Mouse (Mus musculus) neural tube, embryonic 15.5 days (tissue): Measurements from ENCODE around the gene Tmem80. TPM values are rescaled to one million over a fixed set of nuclear protein-coding genes. Genes with fewer than 3 reads are reported as not detected.

Source experiments
- ATAC-seq: fragments of 200-750 bp; cut with Nextera tagmentation; 2 replicates; pipeline ENCODE4 v1.8.0; 2017; ENCODE audit warnings: mild to moderate bottlenecking, moderate TSS enrichment, moderate library complexity; ENCODE audit not compliant: low FRiP score
- H3K27ac ChIP-seq: fragments of 300-500 bp; sonication (generic); replicated peaks from 2 replicates; pipeline ENCODE4 v1.5.1; 2015; ENCODE audit warnings: mild to moderate bottlenecking, inconsistent platforms
- H3K27me3 ChIP-seq: fragments of 300-500 bp; sonication (generic); replicated peaks from 2 replicates; pipeline ENCODE4 v1.6.1; 2015; ENCODE audit warnings: inconsistent platforms
- H3K36me3 ChIP-seq: fragments of 300-500 bp; sonication (generic); 2 replicates; pipeline ENCODE4 v1.6.1; 2015; ENCODE audit warnings: inconsistent platforms
- H3K4me1 ChIP-seq: fragments of 300-500 bp; sonication (generic); 2 replicates; pipeline ENCODE4 v1.6.1; 2015; ENCODE audit warnings: inconsistent platforms
- H3K4me2 ChIP-seq: fragments of 300-500 bp; sonication (generic); 2 replicates; pipeline ENCODE4 v1.6.1; 2015; ENCODE audit warnings: inconsistent platforms, mild to moderate bottlenecking, moderate library complexity
- H3K4me3 ChIP-seq: fragments of 300-500 bp; sonication (generic); replicated peaks from 2 replicates; pipeline ENCODE4 v1.5.1; 2015; ENCODE audit warnings: mild to moderate bottlenecking, inconsistent platforms
- H3K9ac ChIP-seq: fragments of 300-500 bp; sonication (generic); replicated peaks from 2 replicates; pipeline ENCODE4 v1.6.1; 2015; ENCODE audit warnings: mild to moderate bottlenecking, inconsistent platforms
- H3K9me3 ChIP-seq: fragments of 300-500 bp; sonication (generic); replicated peaks from 2 replicates; pipeline ENCODE4 v1.6.1; 2016; ENCODE audit warnings: inconsistent platforms
- WGBS: fragments of 180-500 bp; shearing (Covaris S2); methylation state at CpG from one replicate; pipeline ENCODE4 v1.1.7; 2015; ENCODE audit warnings: mixed read lengths; 5-methylcytosine and 5-hydroxymethylcytosine counted together
- polyA plus RNA-seq: library from polyadenylated mRNA; unstranded; fragments of >200 nt; fragmentation: Nextera tagmentation; extraction: Ambion mirVana; gene quantifications from 2 replicates; pipeline ENCODE4 v1.2.1, GENCODE M21; 2015

Tmem80 gene
- 50.5 and 55.8 TPM in 2 replicates for polyA plus RNA-seq

GRCm38 (mm10) chr7:141327469-141328372 is at the start of gene Tmem80, which contains the start of gene Deaf1:
Gene Tmem80, plus strand, starts transcription at chr7:141327739.
Gene Deaf1, minus strand, starts transcription at chr7:141327690.
- H3K36me3 ChIP-seq = peaks cover 16% of the 10 kb centered on the region
- H3K4me2 ChIP-seq = peak within 1 kb of the TSS; percentile 92
- ATAC-seq = peak; percentile 96
- H3K9me3 ChIP-seq = no peaks in the 10 kb centered on the region
- H3K4me1 ChIP-seq = peaks cover 36% of the 10 kb centered on the region
- peak within 1 kb of the TSS; percentile 100 for H3K27ac ChIP-seq
- peak within 1 kb of the TSS; percentile 81 for H3K9ac ChIP-seq
- no peaks in the 10 kb centered on the region for H3K27me3 ChIP-seq
- WGBS = under 1% methylated on average over 105 of the region's 105 CpGs
- H3K4me3 ChIP-seq = peak within 1 kb of the TSS; percentile 57

DNA sequence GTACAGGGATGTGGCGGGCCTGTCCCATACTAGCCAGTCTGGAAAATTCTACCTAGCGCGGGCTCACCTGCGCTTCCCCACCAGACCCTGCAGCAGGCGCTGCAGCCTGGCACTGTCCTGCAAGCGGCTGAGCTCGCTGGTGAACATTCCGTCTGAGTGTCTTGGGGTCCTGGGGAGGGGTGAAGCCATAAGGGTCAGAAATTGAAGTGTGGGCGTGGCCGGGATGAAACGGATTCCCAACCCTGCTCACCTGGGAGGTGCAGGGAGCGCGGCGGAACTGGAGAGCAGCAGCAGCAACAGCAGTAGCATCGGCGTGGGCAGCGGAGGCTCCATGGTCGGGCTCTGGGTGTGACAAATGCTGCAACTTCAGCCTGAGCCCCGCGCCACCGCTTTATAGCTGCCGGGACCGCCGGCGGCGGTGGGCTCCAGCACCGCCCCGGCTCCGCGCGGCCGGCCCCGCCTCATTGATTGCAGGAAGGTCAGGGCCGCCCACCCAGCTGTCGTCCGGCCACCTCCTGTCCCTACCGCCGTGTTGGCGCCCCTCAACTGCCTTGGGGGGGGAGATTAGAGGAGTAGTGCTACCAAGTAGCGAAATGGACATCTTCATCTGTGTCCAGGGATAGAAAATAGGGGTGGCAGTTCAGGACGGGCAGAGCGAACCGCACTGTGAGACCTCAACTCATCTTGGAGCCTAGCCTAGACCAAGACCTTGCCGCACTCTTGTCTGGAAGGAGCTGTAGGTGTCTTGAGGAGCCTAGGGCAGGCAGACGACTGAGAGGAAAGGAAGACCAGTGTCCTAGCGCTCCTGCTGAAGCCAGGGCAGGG is 48.6 kb upstream of the Tmem80 start, which contains the start of gene Sct:
TSS of gene Sct (minus strand) at position 368 of the 825 bp plus-strand sequence.
- Histone ChIP-seq H3K27ac (no peak within 1 kb of the TSS), H3K36me3 (no peaks in the 10 kb centered on the region)

DNA sequence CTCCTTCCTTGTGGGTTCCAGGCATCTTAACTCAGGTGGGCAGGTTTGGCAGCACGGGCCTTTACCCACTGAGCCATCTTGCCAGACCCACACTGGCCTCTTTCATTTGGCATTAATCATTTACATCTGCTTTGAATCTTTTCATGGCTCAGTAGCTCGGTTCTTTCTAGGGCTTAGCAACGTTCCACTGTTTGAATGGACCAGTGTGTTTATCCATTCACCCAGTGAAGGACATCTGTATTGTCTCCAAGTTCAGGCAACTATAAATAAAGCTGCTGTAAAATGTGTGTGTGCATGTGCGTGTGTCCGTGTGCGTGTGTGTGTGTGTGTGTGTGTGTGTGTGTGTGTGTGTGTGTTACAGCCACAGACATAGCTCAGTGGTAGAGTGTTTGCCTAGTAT is 46.1 kb upstream of the Tmem80 start:
- H3K9ac ChIP-seq = no peak overlapping the region
- no peak overlapping the region for H3K4me2 ChIP-seq
- H3K27ac ChIP-seq = no peak overlapping the region
- H3K9me3 ChIP-seq = no peaks in the 10 kb centered on the region
- no peak for ATAC-seq
- no peak overlapping the region for H3K4me3 ChIP-seq
- no peaks in the 10 kb centered on the region for H3K36me3 ChIP-seq
- 47% methylated on average over 6 of the region's 6 CpGs for WGBS
- peaks cover 12% of the 10 kb centered on the region for H3K27me3 ChIP-seq
- peaks cover 12% of the 10 kb centered on the region for H3K4me1 ChIP-seq

More for the DNA sequence above, 48.6 kb upstream of the Tmem80 start, which contains the start of gene Sct:
- peaks cover 12% of the 10 kb centered on the region for H3K27me3 ChIP-seq
- WGBS = 2% methylated on average over 46 of the region's 46 CpGs
- peak; percentile 62 for ATAC-seq
- H3K9me3 ChIP-seq = no peaks in the 10 kb centered on the region
- peak within 1 kb of the TSS; percentile 50 for H3K4me3 ChIP-seq
- H3K9ac ChIP-seq = peak within 1 kb of the TSS; percentile 57
- H3K4me1 ChIP-seq = peaks cover 12% of the 10 kb centered on the region
- H3K4me2 ChIP-seq = peak within 1 kb of the TSS; percentile 98

GRCm38 (mm10) chr7:141282756-141283155 is 44.8 kb upstream of the Tmem80 start:
- Histone ChIP-seq H3K4me2 (no peak overlapping the region), H3K27me3 (peaks cover 11% of the 10 kb centered on the region), H3K9me3 (no peaks in the 10 kb centered on the region), H3K4me3 (no peak overlapping the region), H3K36me3 (no peaks in the 10 kb centered on the region), H3K4me1 (peaks cover 12% of the 10 kb centered on the region), H3K9ac (no peak overlapping the region), H3K27ac (no peak overlapping the region)
- no peak for ATAC-seq
- WGBS = 86% methylated on average over 4 of the region's 4 CpGs

GRCm38 (mm10) chr7:141288042-141288441 is 39.5 kb upstream of the Tmem80 start:
- 96% methylated on average over 3 of the region's 3 CpGs for WGBS
- Histone ChIP-seq H3K9ac (no peak overlapping the region), H3K4me3 (no peak overlapping the region), H3K27me3 (peaks cover 31% of the 10 kb centered on the region), H3K4me2 (no peak overlapping the region), H3K9me3 (no peaks in the 10 kb centered on the region), H3K36me3 (no peaks in the 10 kb centered on the region), H3K4me1 (peaks cover 15% of the 10 kb centered on the region), H3K27ac (no peak overlapping the region)
- ATAC-seq = no peak

- Histone ChIP-seq H3K27me3 (peaks cover 59% of the 10 kb centered on the region), H3K9me3 (no peaks in the 10 kb centered on the region), H3K4me1 (peaks cover 31% of the 10 kb centered on the region), H3K36me3 (0 out of 2 replicates have a peak, but pooled peaks cover 3% of the 10 kb centered on the region), H3K4me3 (peak within 1 kb of the TSS; percentile 52), H3K9ac (peak within 1 kb of the TSS; percentile 64), H3K4me2 (peak within 1 kb of the TSS; percentile 99), H3K27ac (no peak within 1 kb of the TSS)
- 2% methylated on average over 43 of the region's 46 CpGs for WGBS
- ATAC-seq = peak; percentile 36; the same call in 1 of the 2 replicates
Observed at GRCm38 (mm10) chr7:141291921-141292582, 35.5 kb upstream of the Tmem80 start, which contains the start of gene Drd4. Gene Drd4, plus strand, starts transcription at chr7:141292006.

DNA sequence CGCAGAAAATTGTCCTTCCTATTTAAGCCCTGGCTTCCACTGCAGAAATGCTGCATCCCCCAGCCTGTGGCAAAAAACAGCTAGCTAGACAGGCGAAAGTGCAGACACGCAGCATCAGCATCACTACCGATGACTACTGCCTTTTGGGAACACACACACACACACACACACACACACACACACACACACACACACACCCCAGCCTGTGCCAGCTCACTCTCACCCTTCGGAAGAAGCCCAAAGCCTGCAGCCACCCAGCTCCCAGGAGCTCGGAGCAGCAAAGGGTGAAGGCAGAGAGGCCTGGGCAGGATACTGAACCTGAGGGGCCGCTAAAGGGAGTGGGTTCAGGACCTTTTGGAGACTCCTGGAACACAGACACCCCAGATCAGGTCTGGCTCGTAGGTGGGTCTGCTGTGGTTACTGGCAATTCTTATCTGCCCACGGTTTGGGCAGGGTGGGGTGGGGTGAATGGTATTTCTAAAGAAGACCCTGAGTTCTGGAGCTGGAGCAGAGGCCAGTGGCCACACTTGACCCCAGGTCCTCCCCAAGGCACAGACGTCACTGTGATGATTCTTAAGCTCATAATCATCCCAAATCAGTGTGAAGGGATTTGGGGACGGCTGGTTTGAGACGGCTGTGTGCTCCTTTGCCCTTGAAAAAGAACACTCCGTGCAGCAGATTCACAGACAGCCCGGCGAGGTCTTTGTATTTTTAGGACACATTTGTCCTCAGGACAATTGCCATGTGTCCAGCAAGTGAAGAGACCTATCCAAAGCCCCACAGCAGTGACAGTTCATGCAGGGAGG is 34.8 kb upstream of the Tmem80 start:
- no peak overlapping the region for H3K27ac ChIP-seq
- 32% methylated on average over 15 of the region's 15 CpGs for WGBS
- peaks cover 31% of the 10 kb centered on the region for H3K4me1 ChIP-seq
- peak overlapping the region; percentile 99 for H3K4me2 ChIP-seq
- H3K4me3 ChIP-seq = peak overlapping the region; percentile 52
- H3K36me3 ChIP-seq = peaks cover 10% of the 10 kb centered on the region; the same call in 1 of the 2 replicates
- H3K27me3 ChIP-seq = peaks cover 59% of the 10 kb centered on the region
- H3K9me3 ChIP-seq = no peaks in the 10 kb centered on the region
- no peak for ATAC-seq
- peak overlapping the region; percentile 64; the same call in 1 of the 2 replicates for H3K9ac ChIP-seq

DNA sequence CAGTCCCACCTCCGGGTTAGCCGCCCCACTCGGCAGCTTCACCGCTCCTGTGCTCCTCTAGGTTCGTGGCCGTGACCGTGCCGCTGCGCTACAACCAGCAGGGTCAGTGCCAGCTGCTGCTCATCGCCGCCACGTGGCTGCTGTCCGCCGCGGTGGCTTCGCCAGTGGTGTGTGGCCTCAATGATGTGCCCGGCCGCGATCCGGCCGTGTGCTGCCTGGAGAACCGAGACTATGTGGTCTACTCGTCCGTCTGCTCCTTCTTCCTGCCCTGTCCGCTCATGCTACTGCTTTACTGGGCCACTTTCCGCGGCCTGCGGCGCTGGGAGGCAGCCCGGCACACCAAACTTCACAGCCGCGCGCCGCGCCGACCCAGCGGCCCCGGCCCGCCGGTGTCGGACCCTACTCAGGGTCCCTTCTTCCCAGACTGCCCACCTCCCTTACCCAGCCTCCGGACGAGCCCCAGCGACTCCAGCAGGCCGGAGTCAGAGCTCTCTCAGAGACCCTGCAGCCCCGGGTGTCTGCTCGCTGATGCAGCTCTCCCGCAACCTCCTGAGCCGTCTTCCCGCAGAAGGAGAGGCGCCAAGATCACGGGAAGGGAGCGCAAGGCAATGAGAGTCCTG is 33.6 kb upstream of the Tmem80 start:
- Histone ChIP-seq H3K4me1 (peaks cover 31% of the 10 kb centered on the region), H3K36me3 (peaks cover 18% of the 10 kb centered on the region), H3K9me3 (no peaks in the 10 kb centered on the region), H3K9ac (peak overlapping the region; percentile 34; the same call in 1 of the 2 replicates), H3K4me3 (peak overlapping the region; percentile 34), H3K4me2 (peak overlapping the region; percentile 71), H3K27me3 (peaks cover 59% of the 10 kb centered on the region), H3K27ac (no peak overlapping the region)
- ATAC-seq = 0 out of 2 replicates have a peak, but pooled peaks have one; percentile 51
- WGBS = under 1% methylated on average over 51 of the region's 53 CpGs

- 8% methylated on average over 22 of the region's 22 CpGs for WGBS
- peak overlapping the region; percentile 71 for H3K4me2 ChIP-seq
- peaks cover 31% of the 10 kb centered on the region for H3K4me1 ChIP-seq
- no peak overlapping the region for H3K27ac ChIP-seq
- peak overlapping the region; percentile 34; the same call in 1 of the 2 replicates for H3K4me3 ChIP-seq
- no peak overlapping the region for H3K9ac ChIP-seq
- H3K36me3 ChIP-seq = peaks cover 23% of the 10 kb centered on the region
- H3K9me3 ChIP-seq = no peaks in the 10 kb centered on the region
- no peak for ATAC-seq
- H3K27me3 ChIP-seq = peaks cover 58% of the 10 kb centered on the region
Observed at GRCm38 (mm10) chr7:141294479-141294878, 33.1 kb upstream of the Tmem80 start.
